Mouse (Mus musculus) heart, embryonic 12.5 days (tissue): ENCODE measurements around the gene Gsta4. TPM values are rescaled to one million over a fixed set of nuclear protein-coding genes. Genes with fewer than 3 reads are reported as not detected.
"Not testable (repeated sequence)": the region's sequence is repeated elsewhere in the genome, so short reads cannot be mapped to it uniquely, and the experiment has no call there.

Source experiments
- ATAC-seq: fragments of 200-750 bp; cut with Nextera tagmentation; 2 replicates; pipeline ENCODE4 v1.8.0; 2017; ENCODE audit warnings: moderate TSS enrichment, moderate library complexity; ENCODE audit not compliant: insufficient number of reproducible peaks, low FRiP score
- H3K27ac ChIP-seq: fragments of 300-500 bp; sonication (generic); 2 replicates; pipeline ENCODE4 v1.5.1; 2016; ENCODE audit warnings: mild to moderate bottlenecking, moderate library complexity; ENCODE audit not compliant: poor library complexity, severe bottlenecking
- H3K27me3 ChIP-seq: fragments of 300-500 bp; sonication (generic); replicated peaks from 2 replicates; pipeline ENCODE4 v1.6.1; 2016; ENCODE audit warnings: mild to moderate bottlenecking, moderate library complexity
- H3K36me3 ChIP-seq: fragments of 300-500 bp; sonication (generic); 2 replicates; pipeline ENCODE4 v1.6.1; 2016; ENCODE audit warnings: mild to moderate bottlenecking, moderate library complexity
- H3K4me1 ChIP-seq: fragments of 300-500 bp; sonication (generic); replicated peaks from 2 replicates; pipeline ENCODE4 v1.6.1; 2016; ENCODE audit warnings: mild to moderate bottlenecking
- H3K4me2 ChIP-seq: fragments of 300-500 bp; sonication (generic); 2 replicates; pipeline ENCODE4 v1.6.1; 2016; ENCODE audit warnings: mild to moderate bottlenecking, moderate library complexity
- H3K4me3 ChIP-seq: fragments of 300-500 bp; sonication (generic); 2 replicates; pipeline ENCODE4 v1.5.1; 2016; ENCODE audit warnings: mild to moderate bottlenecking
- H3K9ac ChIP-seq: fragments of 300-500 bp; sonication (generic); 2 replicates; pipeline ENCODE4 v1.6.1; 2016; ENCODE audit warnings: mild to moderate bottlenecking, moderate library complexity
- H3K9me3 ChIP-seq: fragments of 300-500 bp; sonication (generic); replicated peaks from 2 replicates; pipeline ENCODE4 v1.6.1; 2016; ENCODE audit warnings: mild to moderate bottlenecking, moderate library complexity
- WGBS: fragments of 180-500 bp; shearing (Covaris S2); methylation state at CpG from one replicate; pipeline ENCODE4 v1.1.7; 2016; 5-methylcytosine and 5-hydroxymethylcytosine counted together
- polyA plus RNA-seq: library from polyadenylated mRNA; unstranded; fragments of >200 nt; fragmentation: Nextera tagmentation; extraction: Ambion mirVana; gene quantifications from 2 replicates; pipeline ENCODE4 v1.2.1, GENCODE M21; 2016

Gsta4 gene
- polyA plus RNA-seq, 1 experiment from 2014 or later = 74.5 TPM

- ATAC-seq, H3K4me1 ChIP-seq, H3K36me3 ChIP-seq, H3K9ac ChIP-seq, H3K9me3 ChIP-seq, H3K4me3 ChIP-seq, H3K4me2 ChIP-seq, H3K27me3 ChIP-seq, H3K27ac ChIP-seq: not testable (repeated sequence)
- no CpG with 5 or more reads among the region's 10 CpGs for WGBS
These were observed 50.6 kb downstream of the Gsta4 start for GRCm38 (mm10) chr9:78233121-78233695.

GRCm38 (mm10) chr9:78255683-78256470 lies 73.3 kb downstream of the Gsta4 start:
- H3K4me1 ChIP-seq, H3K9me3 ChIP-seq, H3K4me3 ChIP-seq, H3K4me2 ChIP-seq, ATAC-seq, H3K36me3 ChIP-seq, H3K9ac ChIP-seq, H3K27ac ChIP-seq, H3K27me3 ChIP-seq: not testable (repeated sequence)
- 62% methylated on average over 4 of the region's 4 CpGs for WGBS

- 72% methylated on average over 2 of the region's 3 CpGs for WGBS
- not testable (repeated sequence) for H3K36me3 ChIP-seq, H3K4me3 ChIP-seq, H3K9ac ChIP-seq, ATAC-seq, H3K4me1 ChIP-seq, H3K9me3 ChIP-seq, H3K27me3 ChIP-seq, H3K4me2 ChIP-seq, H3K27ac ChIP-seq
These were observed 74.3 kb downstream of the Gsta4 start, which contains the start of gene Gm3776 for GRCm38 (mm10) chr9:78256914-78257313. Gm3776 (plus strand) TSS chr9:78257129.

Other genes starting within 250 kb of the Gsta4 start
- not detected in 2 replicates for gene Gcm1, start 130.8 kb upstream of the Gsta4 start, polyA plus RNA-seq
- gene Fbxo9, start 73.7 kb upstream of the Gsta4 start, polyA plus RNA-seq = 44.2 and 45.9 TPM in 2 replicates
- 15.8 and 18.8 TPM in 2 replicates for gene Ick, start 73.6 kb upstream of the Gsta4 start, polyA plus RNA-seq
- gene Gsta1, start 47.9 kb downstream of the Gsta4 start, polyA plus RNA-seq = not detected in 2 replicates
- gene Gm3776, start 74.4 kb downstream of the Gsta4 start, polyA plus RNA-seq = not detected in 2 replicates
- gene Gm10639, start 107.1 kb downstream of the Gsta4 start, polyA plus RNA-seq = not detected in 2 replicates
- not detected in 2 replicates for gene Omt2a, start 132.0 kb downstream of the Gsta4 start, polyA plus RNA-seq
- not detected in 2 replicates for gene Omt2b, start 144.8 kb downstream of the Gsta4 start, polyA plus RNA-seq
- not detected in 2 replicates for gene Gsta2, start 173.0 kb downstream of the Gsta4 start, polyA plus RNA-seq
- not detected in 2 replicates for gene Dppa5a, start 185.4 kb downstream of the Gsta4 start, polyA plus RNA-seq
- gene Ooep, start 196.0 kb downstream of the Gsta4 start, polyA plus RNA-seq = 0.56 and 0.68 TPM in 2 replicates
- gene Ddx43, start 213.0 kb downstream of the Gsta4 start, polyA plus RNA-seq = 0.24 and 0.36 TPM in 2 replicates